Mouse (Mus musculus): Measurements from ENCODE around the gene Tbc1d5.

Tbc1d5 gene

DNA sequence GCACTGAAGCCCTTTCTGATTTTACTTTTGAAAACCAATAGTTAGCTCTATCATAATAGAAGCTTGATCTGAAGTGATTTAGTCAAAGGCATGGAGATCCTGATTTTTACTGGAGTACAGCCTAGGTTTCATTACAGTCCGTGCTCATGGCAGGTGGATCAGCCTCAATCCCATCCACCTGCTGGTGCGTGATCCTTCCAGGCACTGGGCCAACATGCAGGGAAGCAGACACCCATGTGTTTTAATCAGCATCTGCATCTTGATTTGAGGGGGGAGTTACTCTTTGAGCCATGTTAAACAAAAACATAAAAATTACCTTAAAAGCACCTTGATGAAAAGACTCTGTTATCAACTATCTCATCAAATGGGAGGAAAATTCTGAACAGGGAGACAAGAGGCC lies 16.4 kb upstream of the Tbc1d5 start:
- TF ChIP-seq NANOG (IDR thresholded peaks at IDR 0.05; ENCODE audit: borderline replicate concordance, low read length) (no peak), CTCF (conservative IDR thresholded peaks at IDR 0.05; ENCODE audit: low read length) (no peak), POU5F1 (IDR thresholded peaks at IDR 0.05; ENCODE audit: borderline replicate concordance, low read length) (no peak)
- no peaks in the 10 kb centered on the region for H3K4me1 ChIP-seq (replicated peaks; ENCODE audit: low read depth, low read length)
- H3K9me3 ChIP-seq (ENCODE audit: low read length), result no peaks in the 10 kb centered on the region
- no peak overlapping the region for H3K4me3 ChIP-seq (replicated peaks; ENCODE audit: low read length)
- no peaks in the 10 kb centered on the region for H3K36me3 ChIP-seq (ENCODE audit: insufficient read depth, low read length)
- H3K27me3 ChIP-seq (ENCODE audit: insufficient read depth, low read length), result 0 out of 2 replicates have a peak, but pooled peaks cover 2% of the 10 kb centered on the region

DNA sequence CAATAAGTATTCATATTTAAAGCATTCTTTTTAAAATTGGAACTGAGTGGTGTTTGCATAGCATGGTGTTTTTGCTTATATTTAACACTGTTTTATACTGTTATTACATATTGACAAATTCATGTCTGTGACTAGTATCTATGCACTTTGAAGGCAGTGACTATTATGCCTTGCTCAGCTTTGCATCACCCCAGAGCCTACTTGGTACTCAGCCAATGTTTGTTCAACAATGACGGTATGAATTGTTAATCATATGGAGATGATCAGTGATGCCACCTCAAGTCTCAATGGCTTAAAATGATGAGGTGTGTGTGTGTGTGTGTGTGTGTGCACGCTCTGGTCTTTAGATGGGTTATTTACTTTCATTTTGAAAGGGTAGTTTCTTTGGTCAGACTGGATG lies 15.6 kb upstream of the Tbc1d5 start:
- H3K4me1 ChIP-seq (replicated peaks; ENCODE audit: low read depth, low read length), result no peaks in the 10 kb centered on the region
- H3K27me3 ChIP-seq (ENCODE audit: insufficient read depth, low read length), result 0 out of 2 replicates have a peak, but pooled peaks cover 2% of the 10 kb centered on the region
- no peaks in the 10 kb centered on the region for H3K9me3 ChIP-seq (ENCODE audit: low read length)
- no peaks in the 10 kb centered on the region for H3K36me3 ChIP-seq (ENCODE audit: insufficient read depth, low read length)
- TF ChIP-seq NANOG (IDR thresholded peaks at IDR 0.05; ENCODE audit: borderline replicate concordance, low read length) (no peak), POU5F1 (IDR thresholded peaks at IDR 0.05; ENCODE audit: borderline replicate concordance, low read length) (no peak), CTCF (conservative IDR thresholded peaks at IDR 0.05; ENCODE audit: low read length) (no peak)
- no peak overlapping the region for H3K4me3 ChIP-seq (replicated peaks; ENCODE audit: low read length)

DNA sequence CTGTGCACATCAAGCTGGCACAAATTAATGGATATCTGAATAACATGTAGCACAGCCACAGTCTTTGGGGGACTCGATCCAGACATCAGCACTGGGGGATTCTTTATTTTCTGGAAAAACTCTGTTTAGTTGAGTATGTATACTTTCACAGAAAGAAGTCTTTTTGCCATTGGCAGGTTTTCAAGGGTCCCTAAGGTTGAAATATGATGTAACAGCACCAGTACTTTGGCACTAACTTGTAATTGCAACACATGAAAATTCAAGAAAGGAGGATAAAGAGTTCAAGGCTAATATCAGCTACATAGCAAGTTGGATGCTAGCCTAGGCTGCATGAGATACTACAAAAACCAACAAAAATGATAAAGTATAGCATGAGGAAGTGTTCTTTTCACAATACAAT lies 12.2 kb upstream of the Tbc1d5 start:
- no peak for TF ChIP-seq POU5F1 (IDR thresholded peaks at IDR 0.05; ENCODE audit: borderline replicate concordance, low read length)
- TF ChIP-seq CTCF (conservative IDR thresholded peaks at IDR 0.05; ENCODE audit: low read length), result no peak
- Histone ChIP-seq H3K36me3 (ENCODE audit: insufficient read depth, low read length) (no peaks in the 10 kb centered on the region), H3K9me3 (ENCODE audit: low read length) (no peaks in the 10 kb centered on the region), H3K4me3 (replicated peaks; ENCODE audit: low read length) (no peak overlapping the region), H3K27me3 (ENCODE audit: insufficient read depth, low read length) (no peaks in the 10 kb centered on the region), H3K4me1 (replicated peaks; ENCODE audit: low read depth, low read length) (no peaks in the 10 kb centered on the region)

DNA sequence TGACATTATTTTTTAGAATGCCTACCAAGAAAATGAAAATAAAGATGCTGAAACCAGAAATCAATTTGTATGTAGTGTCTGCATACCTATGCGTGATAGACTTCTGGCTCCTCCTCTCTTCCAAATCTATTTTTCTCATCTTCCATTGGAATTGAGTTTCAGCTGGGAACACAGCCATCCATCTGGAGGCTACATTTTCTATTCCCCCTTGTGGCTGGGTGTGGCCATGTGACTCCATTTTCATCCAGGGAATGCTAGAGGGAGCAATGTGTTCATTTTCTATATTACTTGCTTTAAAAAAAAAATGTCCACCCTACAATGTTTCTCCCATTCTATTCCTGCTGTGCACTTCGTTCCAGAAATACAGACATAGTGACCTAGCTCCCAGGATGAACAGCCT lies 3.6 kb upstream of the Tbc1d5 start:
- no peaks in the 10 kb centered on the region for H3K9me3 ChIP-seq (ENCODE audit: low read length)
- peaks cover 8% of the 10 kb centered on the region for H3K4me1 ChIP-seq (replicated peaks; ENCODE audit: low read depth, low read length)
- H3K36me3 ChIP-seq (ENCODE audit: insufficient read depth, low read length), result no peaks in the 10 kb centered on the region
- H3K4me3 ChIP-seq (replicated peaks; ENCODE audit: low read length), result no peak overlapping the region
- peaks cover 10% of the 10 kb centered on the region; the same call in 1 of the 2 replicates for H3K27me3 ChIP-seq (ENCODE audit: insufficient read depth, low read length)
- TF ChIP-seq NANOG (IDR thresholded peaks at IDR 0.05; ENCODE audit: borderline replicate concordance, low read length) (no peak), POU5F1 (IDR thresholded peaks at IDR 0.05; ENCODE audit: borderline replicate concordance, low read length) (no peak), CTCF (conservative IDR thresholded peaks at IDR 0.05; ENCODE audit: low read length) (no peak)

DNA sequence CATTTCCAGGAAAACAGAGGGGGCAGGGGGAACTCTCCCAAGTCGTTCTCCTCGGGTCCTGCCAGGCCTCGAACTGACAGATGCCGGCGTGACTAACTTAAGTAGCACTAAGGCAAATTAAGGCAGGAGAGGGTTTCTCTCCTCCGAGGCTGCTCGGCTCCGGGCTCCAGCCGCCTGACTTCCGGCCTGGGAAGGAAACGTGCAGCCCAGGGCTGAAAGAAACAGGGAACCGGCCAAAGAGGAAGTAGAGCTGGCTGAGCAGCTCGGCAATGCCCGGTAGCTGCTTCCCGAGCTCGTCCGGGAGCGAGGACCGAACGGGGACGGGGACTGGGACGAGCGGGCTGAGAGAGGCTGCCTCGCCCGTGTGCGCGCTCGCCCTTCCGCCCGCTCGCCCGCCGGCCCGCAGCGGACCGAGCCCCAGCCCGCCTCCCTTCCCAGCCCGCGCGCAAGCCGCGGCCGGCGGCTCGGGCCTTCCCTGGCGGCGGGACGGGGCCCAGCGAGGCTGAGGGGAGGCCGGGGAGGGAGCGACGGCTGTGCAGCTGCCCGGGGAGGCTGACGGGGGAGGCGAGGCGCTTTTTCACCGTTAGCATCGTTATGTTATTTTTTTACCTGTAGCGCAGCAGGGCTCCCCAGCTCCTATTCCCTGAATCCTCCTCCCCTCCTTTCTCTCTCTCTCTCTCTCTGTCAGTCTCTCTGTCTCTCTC lies 509 bp downstream of the Tbc1d5 start:
- TF ChIP-seq CTCF (conservative IDR thresholded peaks at IDR 0.05; ENCODE audit: low read length) (no peak), POU5F1 (IDR thresholded peaks at IDR 0.05; ENCODE audit: borderline replicate concordance, low read length) (no peak), NANOG (IDR thresholded peaks at IDR 0.05; ENCODE audit: borderline replicate concordance, low read length) (no peak)
- peaks cover 8% of the 10 kb centered on the region for H3K4me1 ChIP-seq (replicated peaks; ENCODE audit: low read depth, low read length)

DNA sequence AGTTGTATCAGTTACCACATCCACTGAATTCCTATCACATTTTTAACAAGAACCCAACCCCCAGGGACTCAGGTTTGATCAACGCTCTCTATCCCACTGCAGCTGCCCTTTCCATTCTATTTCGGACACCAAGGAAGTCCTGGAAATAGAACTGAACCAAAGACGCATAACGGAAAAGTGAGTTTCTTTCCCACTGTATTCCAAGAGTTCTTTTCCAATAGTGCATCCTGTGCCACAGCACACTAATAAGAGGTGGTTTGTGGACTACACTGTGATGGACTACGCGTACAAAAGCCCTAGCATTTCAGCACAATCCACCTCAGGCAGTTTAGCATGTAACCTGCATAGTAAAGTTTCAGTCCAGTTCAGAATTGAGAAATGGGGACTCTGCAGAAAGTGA lies 1.2 kb downstream of the Tbc1d5 start:
- no peaks in the 10 kb centered on the region for H3K9me3 ChIP-seq (ENCODE audit: low read length)
- peaks cover 10% of the 10 kb centered on the region; the same call in 1 of the 2 replicates for H3K27me3 ChIP-seq (ENCODE audit: insufficient read depth, low read length)
- peaks cover 8% of the 10 kb centered on the region for H3K4me1 ChIP-seq (replicated peaks; ENCODE audit: low read depth, low read length)
- TF ChIP-seq POU5F1 (IDR thresholded peaks at IDR 0.05; ENCODE audit: borderline replicate concordance, low read length) (no peak), NANOG (IDR thresholded peaks at IDR 0.05; ENCODE audit: borderline replicate concordance, low read length) (no peak), CTCF (conservative IDR thresholded peaks at IDR 0.05; ENCODE audit: low read length) (no peak)
- peak overlapping the region; percentile 83 for H3K4me3 ChIP-seq (replicated peaks; ENCODE audit: low read length)
- H3K36me3 ChIP-seq (ENCODE audit: insufficient read depth, low read length), result no peaks in the 10 kb centered on the region

More for the DNA sequence above, 509 bp downstream of the Tbc1d5 start:
- no peaks in the 10 kb centered on the region for H3K9me3 ChIP-seq (ENCODE audit: low read length)
- no peaks in the 10 kb centered on the region for H3K36me3 ChIP-seq (ENCODE audit: insufficient read depth, low read length)
- H3K27me3 ChIP-seq (ENCODE audit: insufficient read depth, low read length), result peaks cover 10% of the 10 kb centered on the region; the same call in 1 of the 2 replicates
- H3K4me3 ChIP-seq (replicated peaks; ENCODE audit: low read length), result peak overlapping the region; percentile 83

DNA sequence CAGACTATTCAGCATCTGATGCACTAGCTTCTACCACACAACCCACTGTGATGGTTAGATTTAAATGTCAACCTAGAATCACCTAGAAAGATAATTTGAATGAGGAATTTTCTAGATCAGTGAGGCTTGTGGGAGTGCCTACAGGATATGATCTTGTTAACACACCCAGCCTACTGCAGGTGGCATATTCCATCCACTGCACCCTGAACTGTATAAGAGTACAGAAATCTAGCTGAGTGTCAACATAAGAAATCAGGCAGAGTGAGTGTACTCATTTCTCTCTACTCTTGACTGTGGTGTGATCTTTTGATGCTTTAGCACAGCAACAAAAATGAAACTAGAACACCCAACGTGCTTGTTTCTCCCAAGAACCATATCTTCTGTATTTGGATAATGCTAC lies 6.8 kb downstream of the Tbc1d5 start:
- H3K27me3 ChIP-seq (ENCODE audit: insufficient read depth, low read length), result no peaks in the 10 kb centered on the region
- no peaks in the 10 kb centered on the region for H3K36me3 ChIP-seq (ENCODE audit: insufficient read depth, low read length)
- H3K4me3 ChIP-seq (replicated peaks; ENCODE audit: low read length), result no peak overlapping the region
- TF ChIP-seq NANOG (IDR thresholded peaks at IDR 0.05; ENCODE audit: borderline replicate concordance, low read length) (no peak), POU5F1 (IDR thresholded peaks at IDR 0.05; ENCODE audit: borderline replicate concordance, low read length) (no peak)
- H3K9me3 ChIP-seq (ENCODE audit: low read length), result no peaks in the 10 kb centered on the region
- H3K4me1 ChIP-seq (replicated peaks; ENCODE audit: low read depth, low read length), result no peaks in the 10 kb centered on the region

DNA sequence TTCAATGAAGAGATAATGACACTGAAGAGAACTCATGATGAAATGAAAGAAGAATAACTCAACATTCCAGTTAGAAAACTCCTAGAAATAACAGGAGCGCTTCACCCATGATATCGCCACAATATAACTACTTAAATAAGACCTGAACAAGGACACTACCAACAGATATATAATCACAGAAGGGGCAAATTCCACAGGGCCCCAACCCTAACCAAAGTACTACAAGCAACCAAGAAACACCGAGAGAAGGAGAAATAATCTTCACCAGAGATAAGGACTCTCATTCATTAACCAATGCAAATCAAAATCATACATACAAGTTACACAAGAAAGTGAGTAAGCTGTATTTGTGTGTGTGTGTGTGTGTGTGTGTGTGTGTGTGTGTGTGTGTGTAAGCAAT lies 7.6 kb downstream of the Tbc1d5 start:
- TF ChIP-seq POU5F1 (IDR thresholded peaks at IDR 0.05; ENCODE audit: borderline replicate concordance, low read length), result no peak
- no peak for TF ChIP-seq CTCF (conservative IDR thresholded peaks at IDR 0.05; ENCODE audit: low read length)
- TF ChIP-seq NANOG (IDR thresholded peaks at IDR 0.05; ENCODE audit: borderline replicate concordance, low read length), result no peak
- no peaks in the 10 kb centered on the region for H3K9me3 ChIP-seq (ENCODE audit: low read length)
- H3K36me3 ChIP-seq (ENCODE audit: insufficient read depth, low read length), result no peaks in the 10 kb centered on the region
- no peak overlapping the region for H3K4me3 ChIP-seq (replicated peaks; ENCODE audit: low read length)
- H3K27me3 ChIP-seq (ENCODE audit: insufficient read depth, low read length), result no peaks in the 10 kb centered on the region
- no peaks in the 10 kb centered on the region for H3K4me1 ChIP-seq (replicated peaks; ENCODE audit: low read depth, low read length)

DNA sequence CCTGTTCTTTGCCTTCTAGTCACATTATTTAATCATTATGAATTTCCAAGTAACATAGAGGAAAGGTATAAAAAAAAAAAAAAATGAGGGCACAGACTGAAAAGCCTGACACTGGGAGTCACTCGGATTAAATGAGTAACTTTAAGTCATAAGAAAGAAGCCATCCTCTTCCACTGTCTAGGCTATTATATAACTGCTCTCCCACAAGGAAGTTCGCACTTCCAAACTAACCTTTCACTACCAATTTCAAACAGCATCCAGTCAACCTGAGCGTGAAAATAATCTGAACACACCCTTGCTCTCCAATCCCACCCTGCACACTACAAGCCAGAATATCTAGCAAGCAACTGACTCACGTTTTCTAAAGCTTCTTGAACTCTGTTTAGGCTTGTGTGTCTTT lies 9.2 kb downstream of the Tbc1d5 start:
- Histone ChIP-seq H3K27me3 (ENCODE audit: insufficient read depth, low read length) (no peaks in the 10 kb centered on the region), H3K36me3 (ENCODE audit: insufficient read depth, low read length) (no peaks in the 10 kb centered on the region), H3K9me3 (ENCODE audit: low read length) (no peaks in the 10 kb centered on the region), H3K4me1 (replicated peaks; ENCODE audit: low read depth, low read length) (no peaks in the 10 kb centered on the region), H3K4me3 (replicated peaks; ENCODE audit: low read length) (no peak overlapping the region)
- TF ChIP-seq CTCF (conservative IDR thresholded peaks at IDR 0.05; ENCODE audit: low read length), result no peak
- TF ChIP-seq NANOG (IDR thresholded peaks at IDR 0.05; ENCODE audit: borderline replicate concordance, low read length), result no peak
- TF ChIP-seq POU5F1 (IDR thresholded peaks at IDR 0.05; ENCODE audit: borderline replicate concordance, low read length), result no peak

Data from E14TG2a.4 (cell line).